Comparison of ENCODE assay signal across 23 mouse cellular contexts in the genomic region with DNA sequence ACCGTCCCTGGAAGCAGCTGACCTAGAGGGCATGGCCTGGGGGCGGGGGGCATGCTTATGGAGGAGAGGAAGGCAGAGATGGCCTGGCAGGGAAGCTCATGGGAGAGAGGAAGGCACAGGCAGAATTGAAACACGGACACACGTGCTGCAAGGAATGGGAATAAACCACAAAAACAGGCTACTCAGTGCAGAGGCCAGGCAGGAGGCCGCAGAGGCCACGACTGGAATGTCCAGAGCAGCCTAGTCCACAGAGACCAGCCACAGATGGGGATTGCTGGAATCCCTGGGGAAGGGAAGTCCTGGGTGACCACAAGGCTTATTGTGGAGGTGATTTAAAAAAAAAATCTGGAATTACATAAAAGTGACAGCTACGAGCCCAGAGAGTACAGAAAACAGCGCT. TPM values are rescaled to one million over a fixed set of nuclear protein-coding genes. Genes with fewer than 3 reads are reported as not detected.
A peak's percentile ranks its signal among the peaks of the same experiment; 100 is the strongest.
DNase-seq lines count a peak whose midpoint lies in the region; ATAC-seq and TF ChIP-seq lines count a peak whose summit lies in the region.
"Had no signal": no experiment of that assay in that cellular context is flagged by ENCODE, and none has a peak within 500 bp of the region (broad histone marks: within the 10 kb centered on the region; RNA-seq: fewer than 3 reads in every experiment).

No protein-coding gene starts in this region.

- H3K4me3 ChIP-seq in hindbrain, embryonic 13.5 days: no peak overlapping the region
- no peak overlapping the region for H3K4me3 ChIP-seq in hindbrain, embryonic 12.5 days
- H3K4me3 ChIP-seq in layer of hippocampus, adult 2 months: no peak overlapping the region
- H3K4me3 ChIP-seq: erythroblast, embryonic 14.5 days; liver, embryonic 12.5 days; megakaryocyte, embryonic 14.5 days had no signal

- TF ChIP-seq CTCF in layer of hippocampus, adult 2 months (conservative IDR thresholded peaks at IDR 0.05): no peak

- ATAC-seq in hindbrain, embryonic 13.5 days (ENCODE audit: low FRiP score): no peak
- no peak for ATAC-seq in hindbrain, embryonic 12.5 days (ENCODE audit: low FRiP score)
- ATAC-seq: hindbrain, embryonic 16.5 days; intestine, embryonic 16.5 days; liver, embryonic 12.5 days had no signal

- H3K27ac ChIP-seq in hindbrain, embryonic 13.5 days: no peak overlapping the region
- H3K27ac ChIP-seq in hindbrain, embryonic 12.5 days: no peak overlapping the region
- H3K27ac ChIP-seq in layer of hippocampus, adult 2 months: peak overlapping the region; percentile 100; the same call in 1 of the 2 replicates
- H3K27ac ChIP-seq: embryonic facial prominence, embryonic 12.5 days; forebrain, embryonic 15.5 days; heart, embryonic 10.5 days; limb, embryonic 12.5 days; liver, embryonic 12.5 days had no signal

- no peak for DNase-seq in layer of hippocampus, adult 2 months (ENCODE audit: low spot score in 2 of 2)
- no peak for DNase-seq in layer of hippocampus, postnatal 25 days (ENCODE audit: extremely low spot score in 1 of 2, low spot score in 1 of 2)
- peak; percentile 69 for DNase-seq in 3T3-L1 (ENCODE audit: low read depth, low spot score)
- DNase-seq in kidney, postnatal 14 days: peak; percentile 44
- DNase-seq in adrenal gland, postnatal 14 days: no peak
- DNase-seq: adrenal gland, adult 8-10 months; cerebellum, postnatal 10 days; gastrocnemius, postnatal 36 days; lung, adult 2 months; right cerebral cortex, postnatal 14 days; thymus, adult 18-20 months; thymus, postnatal 4 days had no signal

- 0 out of 2 replicates have a peak overlapping the region, but pooled peaks have one; percentile 81 for H3K4me2 ChIP-seq in hindbrain, embryonic 13.5 days
- no peak overlapping the region for H3K4me2 ChIP-seq in hindbrain, embryonic 12.5 days (replicated peaks)
- H3K4me2 ChIP-seq: liver, embryonic 12.5 days had no signal

- H3K4me1 ChIP-seq in hindbrain, embryonic 13.5 days (replicated peaks): peaks cover 58% of the 10 kb centered on the region
- H3K4me1 ChIP-seq in hindbrain, embryonic 12.5 days: peaks cover 49% of the 10 kb centered on the region
- H3K4me1 ChIP-seq: liver, embryonic 12.5 days had no signal

- no peak overlapping the region for H3K9ac ChIP-seq in hindbrain, embryonic 13.5 days
- H3K9ac ChIP-seq in hindbrain, embryonic 12.5 days: no peak overlapping the region
- H3K9ac ChIP-seq: limb, embryonic 12.5 days; liver, embryonic 12.5 days had no signal

- no peaks in the 10 kb centered on the region for H3K9me3 ChIP-seq in hindbrain, embryonic 13.5 days
- no peaks in the 10 kb centered on the region for H3K9me3 ChIP-seq in hindbrain, embryonic 12.5 days (replicated peaks)
- H3K9me3 ChIP-seq: embryonic facial prominence, embryonic 12.5 days; forebrain, embryonic 15.5 days; heart, embryonic 10.5 days; limb, embryonic 12.5 days; liver, embryonic 12.5 days; megakaryocyte, embryonic 14.5 days had no signal

- WGBS in hindbrain, embryonic 13.5 days: 86% methylated on average over 8 of the region's 8 CpGs
- 77% methylated on average over 8 of the region's 8 CpGs for WGBS in hindbrain, embryonic 12.5 days

- H3K36me3 ChIP-seq in hindbrain, embryonic 13.5 days: no peaks in the 10 kb centered on the region
- H3K36me3 ChIP-seq in hindbrain, embryonic 12.5 days: no peaks in the 10 kb centered on the region
- H3K36me3 ChIP-seq: embryonic facial prominence, embryonic 12.5 days; forebrain, embryonic 15.5 days; heart, embryonic 10.5 days; limb, embryonic 12.5 days; liver, embryonic 12.5 days had no signal

- H3K27me3 ChIP-seq in hindbrain, embryonic 13.5 days: peaks cover 14% of the 10 kb centered on the region; the same call in 1 of the 2 replicates
- H3K27me3 ChIP-seq in hindbrain, embryonic 12.5 days: peaks cover 40% of the 10 kb centered on the region
- H3K27me3 ChIP-seq: forebrain, embryonic 15.5 days had no signal

RNA-seq across cellular contexts. Expression of a gene that starts 2.1 kb away (rescaled TPM):
- polyA plus RNA-seq in hindbrain, embryonic 13.5 days (2015; fragmentation: Nextera tagmentation; extraction: Ambion mirVana): 24.1 and 24.3 TPM in 2 replicates
- 12.6 and 13.5 TPM in 2 replicates for polyA plus RNA-seq in hindbrain, embryonic 12.5 days (2016; fragmentation: Nextera tagmentation; extraction: Ambion mirVana)
- total RNA-seq in layer of hippocampus, adult 2 months (2021): 100 to 1,000 TPM; 196 to 207 TPM
- total RNA-seq in layer of hippocampus, postnatal 25 days (2021): 100 to 1,000 TPM; 221 to 225 TPM
- 13.7 and 15.7 TPM in 2 replicates for total RNA-seq in adrenal gland, postnatal 14 days (2021)

RNA-seq across cellular contexts. Expression of a gene that starts 37.6 kb away (rescaled TPM):
- 23.2 and 26.7 TPM in 2 replicates for polyA plus RNA-seq in hindbrain, embryonic 13.5 days (2015; fragmentation: Nextera tagmentation; extraction: Ambion mirVana)
- polyA plus RNA-seq in hindbrain, embryonic 12.5 days (2016; fragmentation: Nextera tagmentation; extraction: Ambion mirVana): 39.5 and 47.3 TPM in 2 replicates
- 10 to 100 TPM; 35.6 to 37.0 TPM for total RNA-seq in layer of hippocampus, adult 2 months (2021)
- 10 to 100 TPM; 31.7 to 37.2 TPM for total RNA-seq in layer of hippocampus, postnatal 25 days (2021)
- total RNA-seq in adrenal gland, postnatal 14 days (2021): 67.4 and 80.7 TPM in 2 replicates

RNA-seq across cellular contexts. Expression of a gene that starts 49.5 kb away (rescaled TPM):
- 19.3 and 19.8 TPM in 2 replicates for polyA plus RNA-seq in hindbrain, embryonic 13.5 days (2015; fragmentation: Nextera tagmentation; extraction: Ambion mirVana)
- polyA plus RNA-seq in hindbrain, embryonic 12.5 days (2016; fragmentation: Nextera tagmentation; extraction: Ambion mirVana): 17.3 and 22.0 TPM in 2 replicates
- total RNA-seq in layer of hippocampus, adult 2 months (2021): 10 to 100 TPM; 16.3 to 17.1 TPM
- total RNA-seq in layer of hippocampus, postnatal 25 days (2021): 10 to 100 TPM; 15.8 to 17.6 TPM
- 10.7 and 13.7 TPM in 2 replicates for total RNA-seq in adrenal gland, postnatal 14 days (2021)

RNA-seq across cellular contexts. Expression of a gene that starts 49.7 kb away (rescaled TPM):
- polyA plus RNA-seq in hindbrain, embryonic 13.5 days (2015; fragmentation: Nextera tagmentation; extraction: Ambion mirVana): 52.7 and 57.0 TPM in 2 replicates
- 45.8 and 52.7 TPM in 2 replicates for polyA plus RNA-seq in hindbrain, embryonic 12.5 days (2016; fragmentation: Nextera tagmentation; extraction: Ambion mirVana)
- total RNA-seq in layer of hippocampus, adult 2 months (2021): 10 to 100 TPM; 35.2 to 46.9 TPM
- total RNA-seq in layer of hippocampus, postnatal 25 days (2021): 10 to 100 TPM; 36.0 to 45.9 TPM
- total RNA-seq in adrenal gland, postnatal 14 days (2021): 50.0 and 55.2 TPM in 2 replicates

Comparison
In these comparisons a context has a peak if more than half of its experiments do, and no peak if none do; other contexts are left out.
1. DNase-seq: peak in 3T3-L1 (single experiment) and kidney, postnatal 14 days (single experiment); none in layer of hippocampus, adult 2 months (0 of 2), layer of hippocampus, postnatal 25 days (0 of 2) and adrenal gland, postnatal 14 days (single experiment).
2. RNA of a gene that starts 2.1 kb away (total RNA-seq): 221 to 225 TPM in layer of hippocampus, postnatal 25 days and 196 to 207 TPM in layer of hippocampus, adult 2 months; 13.7 to 15.7 TPM in adrenal gland, postnatal 14 days; every median in the first group is over 10 times any median in the second.